Mouse (Mus musculus): ENCODE data around the gene Olfr1214. TPM values are rescaled to one million over a fixed set of nuclear protein-coding genes. Genes with fewer than 3 reads are reported as not detected.

The Olfr1214 gene
- polyA plus RNA-seq (2012; rRNA removed), result not detected in 2 replicates

GRCm38 (mm10) chr2:88992553-88992952, at the start of gene Olfr1214:
Gene Olfr1214 (minus strand): TSS chr2:88992653.

GRCm38 (mm10) chr2:89031965-89032364, 39.5 kb upstream of the Olfr1214 start, which contains the start of gene Olfr1217:
Gene Olfr1217 (minus strand): TSS chr2:89032065.

DNA sequence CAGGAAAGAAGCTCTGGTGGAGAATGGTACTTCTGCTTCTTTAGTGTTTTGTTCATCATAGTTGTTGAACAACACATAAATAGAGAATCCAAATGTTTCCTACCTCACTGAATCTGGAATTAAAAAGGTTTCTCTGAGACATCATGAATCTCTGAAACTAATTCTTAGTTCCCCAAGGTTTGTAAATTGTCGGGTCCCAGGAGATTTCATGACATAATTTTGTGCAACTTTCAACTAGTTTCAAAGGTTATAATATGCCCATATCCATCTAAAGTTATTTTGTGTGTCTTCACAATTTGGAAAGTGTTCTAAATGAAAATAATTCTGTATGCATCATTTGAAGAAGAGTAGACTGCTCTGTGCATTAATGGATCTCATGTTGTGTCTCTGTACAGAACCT, 25.8 kb upstream of the Olfr1214 start, which contains the start of gene Olfr1216:
Olfr1216 (minus strand) TSS at position 101 of the 400 bp plus-strand sequence.

GRCm38 (mm10) chr2:89006873-89007272, 14.4 kb upstream of the Olfr1214 start, which contains the start of gene Olfr1215:
Gene Olfr1215 (minus strand): TSS chr2:89006973.

DNA sequence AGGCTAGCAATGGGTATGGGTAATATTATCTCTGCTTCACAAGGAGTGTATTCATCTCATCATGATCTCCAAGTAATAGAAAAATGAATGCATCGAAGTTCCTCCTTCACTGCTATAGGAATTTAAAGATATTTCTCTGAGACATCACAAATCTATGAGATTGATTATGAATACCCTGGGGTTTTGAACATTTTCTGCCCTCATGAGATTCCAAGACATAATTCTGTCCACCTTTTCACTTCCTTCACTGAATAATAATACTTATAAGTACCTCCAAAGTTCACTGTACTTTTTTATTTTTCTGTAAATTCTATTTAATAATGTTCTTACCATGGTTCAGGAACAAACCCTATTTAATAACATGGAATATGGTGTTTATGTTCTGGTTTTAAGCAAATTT, 12.3 kb downstream of the Olfr1214 start, which contains the start of gene Gm13762:
Gm13762 (minus strand) TSS at position 101 of the 400 bp plus-strand sequence.

GRCm38 (mm10) chr2:88953669-88954068, 38.8 kb downstream of the Olfr1214 start, which contains the start of gene Olfr1212:
Gene Olfr1212 (plus strand): TSS chr2:88953969.

DNA sequence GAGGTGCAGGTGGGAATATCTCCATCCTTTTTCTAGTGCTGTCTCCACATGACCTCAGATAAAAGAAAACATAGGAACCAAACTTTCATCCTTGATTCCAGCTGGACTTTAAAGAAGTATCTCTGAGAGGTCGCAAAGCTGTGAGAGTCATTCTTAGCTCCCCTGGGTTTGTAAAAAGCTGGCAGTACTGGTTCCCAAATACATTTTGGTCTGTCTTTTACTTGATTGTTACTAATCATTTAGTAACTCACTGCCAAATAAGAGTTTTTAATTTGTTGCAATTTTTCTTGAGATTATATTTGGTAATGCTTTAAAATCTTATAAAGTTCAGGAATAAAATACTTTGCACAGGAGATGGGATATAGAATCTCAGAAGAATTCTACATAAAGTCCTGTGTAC, 54.4 kb downstream of the Olfr1214 start, which contains the start of gene Olfr1211:
Olfr1211 (minus strand) TSS at position 101 of the 400 bp plus-strand sequence.

Other genes with a start within 250 kb of the Olfr1214 start
- gene Olfr1198, start 241.3 kb downstream of the Olfr1214 start, polyA plus RNA-seq (2012; rRNA removed), result not detected in 2 replicates
- not detected in 2 replicates for gene Olfr1199, start 232.2 kb downstream of the Olfr1214 start, polyA plus RNA-seq (2012; rRNA removed)
- not detected in 2 replicates for gene Olfr1200, start 222.2 kb downstream of the Olfr1214 start, polyA plus RNA-seq (2012; rRNA removed)
- gene Olfr1201, start 199.6 kb downstream of the Olfr1214 start, polyA plus RNA-seq (2012; rRNA removed), result not detected in 2 replicates
- gene Olfr1202, start 178.2 kb downstream of the Olfr1214 start, polyA plus RNA-seq (2012; rRNA removed), result not detected in 2 replicates
- not detected in 2 replicates for gene Olfr1205, start 162.9 kb downstream of the Olfr1214 start, polyA plus RNA-seq (2012; rRNA removed)
- not detected in 2 replicates for gene Olfr1204, start 143.4 kb downstream of the Olfr1214 start, polyA plus RNA-seq (2012; rRNA removed)
- not detected in 2 replicates for gene Olfr1206, start 129.4 kb downstream of the Olfr1214 start, polyA plus RNA-seq (2012; rRNA removed)
- gene Olfr1208, start 90.3 kb downstream of the Olfr1214 start, polyA plus RNA-seq (2012; rRNA removed), result not detected in 2 replicates
- not detected in 2 replicates for gene Olfr1209, start 77.5 kb downstream of the Olfr1214 start, polyA plus RNA-seq (2012; rRNA removed)
- gene Olfr1211, start 54.5 kb downstream of the Olfr1214 start, polyA plus RNA-seq (2012; rRNA removed), result not detected in 2 replicates
- gene Olfr1212, start 38.7 kb downstream of the Olfr1214 start, polyA plus RNA-seq (2012; rRNA removed), result not detected in 2 replicates
- gene Gm13762, start 12.4 kb downstream of the Olfr1214 start, polyA plus RNA-seq (2012; rRNA removed), result not detected in 2 replicates
- not detected in 2 replicates for gene Olfr1215, start 14.3 kb upstream of the Olfr1214 start, polyA plus RNA-seq (2012; rRNA removed)
- gene Olfr1216, start 25.7 kb upstream of the Olfr1214 start, polyA plus RNA-seq (2012; rRNA removed), result not detected in 2 replicates
- not detected in 2 replicates for gene Olfr1217, start 39.4 kb upstream of the Olfr1214 start, polyA plus RNA-seq (2012; rRNA removed)
- not detected in 2 replicates for gene Olfr1218, start 68.5 kb upstream of the Olfr1214 start, polyA plus RNA-seq (2012; rRNA removed)
- gene Olfr1219, start 90.9 kb upstream of the Olfr1214 start, polyA plus RNA-seq (2012; rRNA removed), result not detected in 2 replicates
- not detected in 2 replicates for gene Olfr1220, start 114.2 kb upstream of the Olfr1214 start, polyA plus RNA-seq (2012; rRNA removed)
- not detected in 2 replicates for gene Olfr1221, start 124.6 kb upstream of the Olfr1214 start, polyA plus RNA-seq (2012; rRNA removed)
- not detected in 2 replicates for gene Olfr1222, start 140.4 kb upstream of the Olfr1214 start, polyA plus RNA-seq (2012; rRNA removed)
- not detected in 2 replicates for gene Olfr1223, start 158.9 kb upstream of the Olfr1214 start, polyA plus RNA-seq (2012; rRNA removed)
- not detected in 2 replicates for gene Olfr1224-ps1, start 171.4 kb upstream of the Olfr1214 start, polyA plus RNA-seq (2012; rRNA removed)
- gene Olfr1225, start 182.0 kb upstream of the Olfr1214 start, polyA plus RNA-seq (2012; rRNA removed), result not detected in 2 replicates
- gene Olfr1226, start 207.4 kb upstream of the Olfr1214 start, polyA plus RNA-seq (2012; rRNA removed), result not detected in 2 replicates

Measured in central nervous system, embryonic 14 days (tissue).